Mouse (Mus musculus) kidney, adult 10 weeks (tissue): ENCODE results near the gene Ibtk. TPM values are rescaled to one million over a fixed set of nuclear protein-coding genes. Genes with fewer than 3 reads are reported as not detected.

Experiments used
- polyA plus RNA-seq: library from polyadenylated mRNA; stranded (reverse); fragments of 350-450 nt; fragmentation: Illumina TruSeq; extraction: RNeasy Lipid Tissue Mini Kit (QIAGEN cat#74804); gene quantifications from one replicate; pipeline ENCODE4 v1.2.3, GENCODE M21; 2014; ENCODE audit warnings: low read depth, low replicate concordance

Ibtk gene
- polyA plus RNA-seq: 75.8 TPM

DNA sequence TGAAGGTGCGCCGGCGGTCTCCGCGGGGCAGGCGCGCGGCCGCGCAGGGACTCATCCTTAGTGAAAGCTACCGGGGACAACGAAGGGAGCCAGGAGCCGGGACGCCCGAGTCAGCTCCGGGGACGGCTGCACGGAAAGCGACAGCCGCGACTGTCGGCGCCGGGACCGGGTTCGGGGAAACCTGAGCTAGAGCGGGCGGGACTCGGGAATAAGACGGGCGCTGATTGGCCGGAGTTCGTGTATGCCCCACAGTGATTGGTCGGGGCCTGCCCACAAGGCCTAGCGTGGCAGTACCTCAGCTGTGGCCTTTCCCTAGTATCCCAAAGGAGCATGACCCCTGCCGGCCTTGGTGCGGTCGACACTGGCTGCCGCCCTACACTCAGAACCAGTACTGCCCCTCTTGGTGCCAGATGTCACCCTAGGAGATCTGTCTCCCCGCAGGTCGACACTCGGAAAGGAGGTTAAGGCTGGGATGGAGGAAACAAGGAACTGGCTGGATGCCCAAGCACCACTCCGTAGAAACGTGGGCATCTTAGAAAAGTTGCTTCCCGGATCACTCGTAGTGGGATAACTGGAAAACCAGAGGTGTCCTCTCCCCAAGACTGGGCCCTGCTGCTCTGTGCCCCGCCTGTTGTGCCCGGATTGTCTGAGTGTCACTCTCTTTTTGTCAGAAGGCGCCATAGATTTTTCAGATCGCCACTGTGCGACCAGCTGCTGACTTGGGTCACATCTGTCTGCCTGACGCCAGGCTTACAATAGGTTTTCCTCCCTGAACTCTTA lies at the start of gene Ibtk:
Gene Ibtk, minus strand, starts transcription at position 193 of the 780 bp plus-strand sequence.

Other genes with a start within 250 kb of the Ibtk start
- 1.4 TPM for gene Tpbg, start 93.0 kb upstream of the Ibtk start, polyA plus RNA-seq